Mouse (Mus musculus): ENCODE measurements around the gene Pcp4l1. TPM values are rescaled to one million over a fixed set of nuclear protein-coding genes. Genes with fewer than 3 reads are reported as not detected.

Gene Pcp4l1
- polyA plus RNA-seq, 1 experiment = 10.9 TPM

- Histone ChIP-seq H3K27me3 (ENCODE audit: control insufficient read depth, insufficient read depth, low read length) (no peaks in the 10 kb centered on the region), H3K27ac (ENCODE audit: insufficient read depth, low read depth, low read length) (no peak overlapping the region), H3K4me3 (ENCODE audit: low read depth, low read length) (no peak overlapping the region), H3K36me3 (ENCODE audit: control insufficient read depth, insufficient read depth, low read length) (peaks cover 16% of the 10 kb centered on the region), H3K4me1 (ENCODE audit: control insufficient read depth, insufficient read depth, insufficient read length, low read length) (no peaks in the 10 kb centered on the region; the same call in 1 of the 2 replicates)
- WGBS = 81% methylated on average over 6 of the region's 6 CpGs
- no peak for TF ChIP-seq POLR2A (IDR thresholded peaks at IDR 0.05; ENCODE audit: low read depth, low read length)
- no peak for TF ChIP-seq CTCF (IDR thresholded peaks at IDR 0.05; ENCODE audit: extremely low read depth, insufficient read length, insufficient replicate concordance, low read depth, low read length)
Observed at GRCm38 (mm10) chr1:171229750-171230149, 33.7 kb upstream of the Pcp4l1 start.

- H3K4me1 ChIP-seq (ENCODE audit: control insufficient read depth, insufficient read depth, insufficient read length, low read length) = peaks cover 3% of the 10 kb centered on the region; the same call in 1 of the 2 replicates
- no peak for TF ChIP-seq CTCF (IDR thresholded peaks at IDR 0.05; ENCODE audit: extremely low read depth, insufficient read length, insufficient replicate concordance, low read depth, low read length)
- TF ChIP-seq POLR2A (IDR thresholded peaks at IDR 0.05; ENCODE audit: low read depth, low read length) = no peak
- H3K27me3 ChIP-seq (ENCODE audit: control insufficient read depth, insufficient read depth, low read length) = no peaks in the 10 kb centered on the region
- no peak overlapping the region for H3K4me3 ChIP-seq (ENCODE audit: low read depth, low read length)
- 0 out of 2 replicates have a peak, but pooled peaks cover 1% of the 10 kb centered on the region for H3K36me3 ChIP-seq (ENCODE audit: control insufficient read depth, insufficient read depth, low read length)
- WGBS = 79% methylated on average over 1 of the region's 1 CpGs
- no peak overlapping the region for H3K27ac ChIP-seq (ENCODE audit: insufficient read depth, low read depth, low read length)
Observed at GRCm38 (mm10) chr1:171227879-171228278, 31.8 kb upstream of the Pcp4l1 start.

- Histone ChIP-seq H3K27me3 (ENCODE audit: control insufficient read depth, insufficient read depth, low read length) (no peaks in the 10 kb centered on the region), H3K4me1 (ENCODE audit: control insufficient read depth, insufficient read depth, insufficient read length, low read length) (peaks cover 5% of the 10 kb centered on the region; the same call in 1 of the 2 replicates), H3K36me3 (ENCODE audit: control insufficient read depth, insufficient read depth, low read length) (0 out of 2 replicates have a peak, but pooled peaks cover 1% of the 10 kb centered on the region), H3K27ac (ENCODE audit: insufficient read depth, low read depth, low read length) (no peak overlapping the region), H3K4me3 (ENCODE audit: low read depth, low read length) (no peak overlapping the region)
- no peak for TF ChIP-seq POLR2A (IDR thresholded peaks at IDR 0.05; ENCODE audit: low read depth, low read length)
- no peak for TF ChIP-seq CTCF (IDR thresholded peaks at IDR 0.05; ENCODE audit: extremely low read depth, insufficient read length, insufficient replicate concordance, low read depth, low read length)
- 63% methylated on average over 4 of the region's 4 CpGs for WGBS
Observed at GRCm38 (mm10) chr1:171226780-171227179, 30.7 kb upstream of the Pcp4l1 start.

GRCm38 (mm10) chr1:171224857-171225256, 28.8 kb upstream of the Pcp4l1 start, which contains the start of gene Apoa2:
Gene Apoa2 (plus strand): TSS chr1:171225054.
- Histone ChIP-seq H3K27me3 (ENCODE audit: control insufficient read depth, insufficient read depth, low read length) (no peaks in the 10 kb centered on the region), H3K4me3 (ENCODE audit: low read depth, low read length) (no peak within 1 kb of the TSS), H3K27ac (ENCODE audit: insufficient read depth, low read depth, low read length) (no peak within 1 kb of the TSS), H3K36me3 (ENCODE audit: control insufficient read depth, insufficient read depth, low read length) (peaks cover 5% of the 10 kb centered on the region; the same call in 1 of the 2 replicates), H3K4me1 (ENCODE audit: control insufficient read depth, insufficient read depth, insufficient read length, low read length) (peaks cover 14% of the 10 kb centered on the region)
- TF ChIP-seq POLR2A (IDR thresholded peaks at IDR 0.05; ENCODE audit: low read depth, low read length) = no peak
- TF ChIP-seq CTCF (IDR thresholded peaks at IDR 0.05; ENCODE audit: extremely low read depth, insufficient read length, insufficient replicate concordance, low read depth, low read length) = no peak
- 78% methylated on average over 5 of the region's 5 CpGs for WGBS

- TF ChIP-seq POLR2A (IDR thresholded peaks at IDR 0.05; ENCODE audit: low read depth, low read length) (no peak), CTCF (IDR thresholded peaks at IDR 0.05; ENCODE audit: extremely low read depth, insufficient read length, insufficient replicate concordance, low read depth, low read length) (no peak)
- Histone ChIP-seq H3K27ac (ENCODE audit: insufficient read depth, low read depth, low read length) (no peak overlapping the region), H3K27me3 (ENCODE audit: control insufficient read depth, insufficient read depth, low read length) (no peaks in the 10 kb centered on the region), H3K4me3 (ENCODE audit: low read depth, low read length) (no peak overlapping the region), H3K4me1 (ENCODE audit: control insufficient read depth, insufficient read depth, insufficient read length, low read length) (peaks cover 14% of the 10 kb centered on the region), H3K36me3 (ENCODE audit: control insufficient read depth, insufficient read depth, low read length) (peaks cover 15% of the 10 kb centered on the region)
- WGBS = 64% methylated on average over 2 of the region's 2 CpGs
Observed at GRCm38 (mm10) chr1:171223796-171224195, 27.7 kb upstream of the Pcp4l1 start.

GRCm38 (mm10) chr1:171223168-171223567, 27.1 kb upstream of the Pcp4l1 start:
- Histone ChIP-seq H3K4me1 (ENCODE audit: control insufficient read depth, insufficient read depth, insufficient read length, low read length) (peaks cover 14% of the 10 kb centered on the region), H3K4me3 (ENCODE audit: low read depth, low read length) (peak overlapping the region; percentile 84), H3K27ac (ENCODE audit: insufficient read depth, low read depth, low read length) (peak overlapping the region; percentile 66; the same call in 1 of the 2 replicates), H3K27me3 (ENCODE audit: control insufficient read depth, insufficient read depth, low read length) (no peaks in the 10 kb centered on the region), H3K36me3 (ENCODE audit: control insufficient read depth, insufficient read depth, low read length) (peaks cover 22% of the 10 kb centered on the region)
- TF ChIP-seq CTCF (IDR thresholded peaks at IDR 0.05; ENCODE audit: extremely low read depth, insufficient read length, insufficient replicate concordance, low read depth, low read length) (no peak), POLR2A (IDR thresholded peaks at IDR 0.05; ENCODE audit: low read depth, low read length) (no peak)
- 71% methylated on average over 6 of the region's 6 CpGs for WGBS

GRCm38 (mm10) chr1:171222238-171223155, 26.4 kb upstream of the Pcp4l1 start, which contains the start of gene Tomm40l:
Gene Tomm40l (minus strand): TSS chr1:171222514.
- Histone ChIP-seq H3K27ac (ENCODE audit: insufficient read depth, low read depth, low read length) (peak within 1 kb of the TSS; percentile 66), H3K36me3 (ENCODE audit: control insufficient read depth, insufficient read depth, low read length) (peaks cover 25% of the 10 kb centered on the region), H3K4me1 (ENCODE audit: control insufficient read depth, insufficient read depth, insufficient read length, low read length) (peaks cover 14% of the 10 kb centered on the region), H3K27me3 (ENCODE audit: control insufficient read depth, insufficient read depth, low read length) (no peaks in the 10 kb centered on the region), H3K4me3 (ENCODE audit: low read depth, low read length) (peak within 1 kb of the TSS; percentile 84)
- peak; percentile 68; the same call in 1 of the 2 replicates for TF ChIP-seq POLR2A (IDR thresholded peaks at IDR 0.05; ENCODE audit: low read depth, low read length)
- no peak for TF ChIP-seq CTCF (IDR thresholded peaks at IDR 0.05; ENCODE audit: extremely low read depth, insufficient read length, insufficient replicate concordance, low read depth, low read length)
- WGBS = 1% methylated on average over 28 of the region's 28 CpGs

Data from small intestine, adult 2 months (tissue).